Mouse (Mus musculus) olfactory bulb, adult 2 months (tissue): ENCODE results near the gene Chd1.

Experiments used
- CTCF ChIP-seq: fragments of 200-500 bp; IDR thresholded peaks from 2 replicates; pipeline ENCODE4 v1.5.1; 2012; ENCODE audit warnings: low read depth, mild to moderate bottlenecking, low read length, moderate library complexity; ENCODE audit not compliant: insufficient read depth
- POLR2A ChIP-seq: fragments of 200-500 bp; IDR thresholded peaks from 2 replicates; pipeline ENCODE4 v1.6.1; 2012; ENCODE audit warnings: mild to moderate bottlenecking, low read depth, low read length, moderate library complexity; ENCODE audit not compliant: insufficient read depth

- TF ChIP-seq CTCF (no peak), POLR2A (no peak)
Observed at GRCm38 (mm10) chr17:15813658-15814212, 109.0 kb downstream of the Chd1 start.
